Mouse (Mus musculus): Measurements from ENCODE around the gene Vnn1. TPM values are rescaled to one million over a fixed set of nuclear protein-coding genes. Genes with fewer than 3 reads are reported as not detected.
A peak's percentile ranks its signal among the peaks of the same experiment; 100 is the strongest.

Gene Vnn1
- total and polyA plus RNA-seq, 2 experiments from 2014 or later = 0.83 TPM; not detected in 1

DNA sequence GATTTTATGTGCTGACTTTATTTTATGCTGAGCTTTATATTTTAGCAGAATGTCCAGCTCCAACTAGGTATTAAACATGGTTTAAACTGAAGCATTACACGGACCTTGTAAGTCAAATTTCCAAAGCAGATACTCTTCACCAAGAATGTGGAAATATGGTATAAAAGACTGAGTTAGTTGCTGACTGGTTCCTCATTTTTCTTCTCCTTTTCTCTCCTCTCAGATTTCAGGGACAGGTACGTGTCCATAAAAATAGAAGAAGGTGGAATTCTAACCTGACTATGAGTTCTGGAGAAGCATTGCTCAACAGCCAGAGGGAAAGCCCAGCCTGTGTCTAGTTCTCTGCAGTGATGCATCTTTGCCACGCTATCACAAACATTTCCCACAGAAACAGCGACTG is 25.6 kb downstream of the Vnn1 start, which contains the start of gene Taar1:
TSS of gene Taar1 (plus strand) at position 301 of the 400 bp plus-strand sequence.
- no peak within 1 kb of the TSS for H3K9ac ChIP-seq (replicated peaks; ENCODE audit: low read length, poor library complexity, severe bottlenecking)
- no peak within 1 kb of the TSS for H3K27ac ChIP-seq (ENCODE audit: low read depth, low read length)
- no peaks in the 10 kb centered on the region for H3K4me1 ChIP-seq (ENCODE audit: insufficient read depth, low read length)
- DNase-seq (ENCODE audit: low spot score) (no peak), ATAC-seq (ENCODE audit: low FRiP score) (no peak)
- TF ChIP-seq CTCF (IDR thresholded peaks at IDR 0.05) = no peak
- 83% methylated on average over 4 of the region's 4 CpGs for WGBS
- no peaks in the 10 kb centered on the region for H3K27me3 ChIP-seq (ENCODE audit: insufficient read depth, low read length)
- H3K36me3 ChIP-seq (ENCODE audit: insufficient read depth, low read length) = no peaks in the 10 kb centered on the region
- H3K4me3 ChIP-seq (ENCODE audit: low read depth, low read length) = no peak within 1 kb of the TSS
- no peaks in the 10 kb centered on the region for H3K9me3 ChIP-seq (ENCODE audit: low read length)
- H3K4me2 ChIP-seq (ENCODE audit: low read depth, low read length, poor library complexity, severe bottlenecking) = no peak within 1 kb of the TSS

DNA sequence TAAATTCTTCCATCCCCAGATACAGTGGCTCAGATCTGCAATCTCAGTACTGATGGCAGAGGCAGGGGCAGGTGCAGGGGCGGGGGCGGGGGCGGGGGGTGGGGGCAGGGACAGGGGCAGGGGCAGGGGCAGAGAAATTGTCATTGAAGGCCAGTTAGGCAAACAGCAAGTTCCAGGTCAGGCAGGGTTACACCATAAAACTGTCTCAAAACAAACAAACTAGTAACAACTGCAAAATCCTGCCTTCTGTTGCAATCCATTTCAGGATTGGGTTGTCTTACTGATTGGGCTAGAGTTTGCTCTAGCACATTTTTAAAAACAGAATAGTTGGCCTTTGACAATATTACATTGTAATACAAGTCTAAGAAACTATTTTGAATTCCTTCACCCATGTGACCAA is 28.0 kb downstream of the Vnn1 start:
- H3K4me3 ChIP-seq (ENCODE audit: low read depth, low read length) = no peak overlapping the region
- no peak overlapping the region for H3K4me2 ChIP-seq (ENCODE audit: low read depth, low read length, poor library complexity, severe bottlenecking)
- no peak for TF ChIP-seq CTCF (IDR thresholded peaks at IDR 0.05)
- H3K9me3 ChIP-seq (ENCODE audit: low read length) = no peaks in the 10 kb centered on the region
- DNase-seq (ENCODE audit: low spot score) = no peak
- WGBS = 71% methylated on average over 3 of the region's 3 CpGs
- H3K27me3 ChIP-seq (ENCODE audit: insufficient read depth, low read length) = no peaks in the 10 kb centered on the region
- H3K4me1 ChIP-seq (ENCODE audit: insufficient read depth, low read length) = no peaks in the 10 kb centered on the region
- ATAC-seq (ENCODE audit: low FRiP score) = no peak
- no peak overlapping the region for H3K27ac ChIP-seq (ENCODE audit: low read depth, low read length)
- no peaks in the 10 kb centered on the region for H3K36me3 ChIP-seq (ENCODE audit: insufficient read depth, low read length)
- no peak overlapping the region for H3K9ac ChIP-seq (replicated peaks; ENCODE audit: low read length, poor library complexity, severe bottlenecking)

DNA sequence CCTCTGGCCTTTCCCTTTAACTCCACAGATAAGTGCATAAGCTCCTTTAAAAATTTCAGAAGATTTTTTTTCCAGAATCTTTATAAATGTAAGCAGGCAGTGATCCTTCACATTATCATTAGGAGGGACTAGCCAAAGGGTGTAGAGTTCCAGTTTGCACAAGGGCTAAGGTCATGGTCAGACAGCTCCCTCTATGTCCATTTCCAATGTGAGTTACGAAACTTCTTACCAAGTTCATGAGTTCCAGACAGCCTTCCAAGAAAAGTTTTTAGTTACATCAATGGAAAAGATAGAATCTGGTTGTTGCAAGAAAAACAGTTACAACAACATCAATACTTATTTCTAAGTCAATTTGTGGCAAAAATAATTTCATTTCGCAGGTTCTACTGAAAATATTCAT is 29.5 kb downstream of the Vnn1 start:
- TF ChIP-seq CTCF (IDR thresholded peaks at IDR 0.05) = no peak
- Histone ChIP-seq H3K27ac (ENCODE audit: low read depth, low read length) (no peak overlapping the region), H3K27me3 (ENCODE audit: insufficient read depth, low read length) (no peaks in the 10 kb centered on the region), H3K36me3 (ENCODE audit: insufficient read depth, low read length) (no peaks in the 10 kb centered on the region), H3K4me1 (ENCODE audit: insufficient read depth, low read length) (no peaks in the 10 kb centered on the region), H3K9ac (replicated peaks; ENCODE audit: low read length, poor library complexity, severe bottlenecking) (no peak overlapping the region), H3K9me3 (ENCODE audit: low read length) (no peaks in the 10 kb centered on the region), H3K4me2 (ENCODE audit: low read depth, low read length, poor library complexity, severe bottlenecking) (no peak overlapping the region), H3K4me3 (ENCODE audit: low read depth, low read length) (no peak overlapping the region)
- 83% methylated on average over 2 of the region's 2 CpGs for WGBS
- ATAC-seq (ENCODE audit: low FRiP score) = no peak
- no peak for DNase-seq (ENCODE audit: low spot score)

DNA sequence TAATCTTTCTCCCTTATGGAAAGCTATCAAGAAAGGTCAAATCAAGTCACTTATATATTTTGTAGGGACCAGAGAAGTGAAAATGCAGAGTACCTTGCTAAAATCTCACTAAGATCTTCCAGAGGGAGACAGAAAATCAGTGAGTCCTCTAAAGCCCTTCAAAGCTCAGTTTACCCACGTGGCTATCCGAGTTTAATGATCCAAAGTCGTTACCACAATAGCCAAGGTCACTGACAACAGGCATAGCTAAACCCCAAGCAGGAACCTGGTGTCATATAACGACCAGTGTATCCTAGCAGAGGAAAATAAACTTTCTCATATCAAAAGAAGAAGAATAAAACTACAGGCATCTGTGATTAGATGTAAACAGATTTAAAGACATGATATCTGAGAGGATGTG is 43.1 kb downstream of the Vnn1 start:
- Histone ChIP-seq H3K4me3 (ENCODE audit: low read depth, low read length) (no peak overlapping the region), H3K9me3 (ENCODE audit: low read length) (no peaks in the 10 kb centered on the region), H3K4me2 (ENCODE audit: low read depth, low read length, poor library complexity, severe bottlenecking) (no peak overlapping the region), H3K36me3 (ENCODE audit: insufficient read depth, low read length) (no peaks in the 10 kb centered on the region), H3K27me3 (ENCODE audit: insufficient read depth, low read length) (no peaks in the 10 kb centered on the region), H3K9ac (replicated peaks; ENCODE audit: low read length, poor library complexity, severe bottlenecking) (no peak overlapping the region), H3K4me1 (ENCODE audit: insufficient read depth, low read length) (no peaks in the 10 kb centered on the region), H3K27ac (ENCODE audit: low read depth, low read length) (no peak overlapping the region)
- 45% methylated on average over 4 of the region's 4 CpGs for WGBS
- ATAC-seq (ENCODE audit: low FRiP score) (no peak), DNase-seq (ENCODE audit: low spot score) (no peak)
- TF ChIP-seq CTCF (IDR thresholded peaks at IDR 0.05) = no peak

DNA sequence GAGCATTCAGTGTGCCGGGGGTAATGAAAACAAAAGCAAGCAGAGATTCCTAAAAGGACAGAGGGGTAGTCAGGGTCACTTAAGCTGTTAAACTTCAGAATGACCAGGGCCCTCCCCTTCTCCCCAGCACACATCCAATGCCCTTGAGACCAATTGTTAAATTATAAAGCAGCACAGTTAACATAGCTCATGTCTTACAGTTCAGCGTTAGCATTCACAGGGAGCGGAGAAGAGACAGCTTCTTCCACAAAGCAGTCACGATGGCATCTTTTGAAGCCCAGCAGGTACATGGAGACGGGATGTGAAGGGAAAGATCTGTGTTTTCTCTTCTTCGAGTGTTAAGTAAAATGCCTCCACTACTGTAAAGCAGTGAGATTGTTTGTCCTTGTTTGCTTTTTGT is 43.8 kb downstream of the Vnn1 start, which contains the start of gene Taar2:
TSS of gene Taar2 (plus strand) at position 261 of the 400 bp plus-strand sequence.
- H3K27me3 ChIP-seq (ENCODE audit: insufficient read depth, low read length) = no peaks in the 10 kb centered on the region
- TF ChIP-seq CTCF (IDR thresholded peaks at IDR 0.05) = no peak
- no peak within 1 kb of the TSS for H3K4me3 ChIP-seq (ENCODE audit: low read depth, low read length)
- H3K9ac ChIP-seq (replicated peaks; ENCODE audit: low read length, poor library complexity, severe bottlenecking) = no peak within 1 kb of the TSS
- ATAC-seq (ENCODE audit: low FRiP score) (peak; percentile 15; the same call in 1 of the 2 replicates), DNase-seq (ENCODE audit: low spot score) (no peak)
- peak within 1 kb of the TSS; percentile 26 for H3K4me2 ChIP-seq (ENCODE audit: low read depth, low read length, poor library complexity, severe bottlenecking)
- no peak within 1 kb of the TSS for H3K27ac ChIP-seq (ENCODE audit: low read depth, low read length)
- no peaks in the 10 kb centered on the region for H3K36me3 ChIP-seq (ENCODE audit: insufficient read depth, low read length)
- H3K9me3 ChIP-seq (ENCODE audit: low read length) = no peaks in the 10 kb centered on the region
- no peaks in the 10 kb centered on the region for H3K4me1 ChIP-seq (ENCODE audit: insufficient read depth, low read length)
- WGBS = 35% methylated on average over 6 of the region's 6 CpGs

- Histone ChIP-seq H3K27ac (ENCODE audit: low read depth, low read length) (no peak overlapping the region), H3K9me3 (ENCODE audit: low read length) (no peaks in the 10 kb centered on the region), H3K4me3 (ENCODE audit: low read depth, low read length) (no peak overlapping the region), H3K4me2 (ENCODE audit: low read depth, low read length, poor library complexity, severe bottlenecking) (no peak overlapping the region), H3K27me3 (ENCODE audit: insufficient read depth, low read length) (no peaks in the 10 kb centered on the region), H3K4me1 (ENCODE audit: insufficient read depth, low read length) (no peaks in the 10 kb centered on the region), H3K9ac (replicated peaks; ENCODE audit: low read length, poor library complexity, severe bottlenecking) (no peak overlapping the region), H3K36me3 (ENCODE audit: insufficient read depth, low read length) (no peaks in the 10 kb centered on the region)
- DNase-seq (ENCODE audit: low spot score) = no peak
- ATAC-seq (ENCODE audit: low FRiP score) = no peak
- peak; percentile 43 for TF ChIP-seq CTCF (IDR thresholded peaks at IDR 0.05)
- 84% methylated on average over 5 of the region's 5 CpGs for WGBS
Measured at GRCm38 (mm10) chr10:23942465-23942864, 48.0 kb downstream of the Vnn1 start.
